Mouse (Mus musculus) G1E (cell line): ENCODE data around the gene Cct5. TPM values are rescaled to one million over a fixed set of nuclear protein-coding genes. Genes with fewer than 3 reads are reported as not detected.

Source experiments
- ATAC-seq: 2 replicates; pipeline ENCODE4 v1.8.0; 2016; ENCODE audit warnings: mild to moderate bottlenecking; ENCODE audit not compliant: insufficient number of reproducible peaks, poor library complexity, low FRiP score, severe bottlenecking; ENCODE audit errors: extremely low read depth
- DNase-seq: peaks from one replicate; pipeline ENCODE4 v3.0.0; 2012; ENCODE audit warnings: low spot score
- H3K27me3 ChIP-seq: 2 replicates; pipeline ENCODE4 v1.6.1; 2012; ENCODE audit warnings: mild to moderate bottlenecking, low read length, inconsistent platforms; ENCODE audit not compliant: insufficient read depth
- H3K36me3 ChIP-seq: replicated peaks from 2 replicates; pipeline ENCODE3; 2012; ENCODE audit warnings: mild to moderate bottlenecking, inconsistent platforms
- H3K4me1 ChIP-seq: 2 replicates; pipeline ENCODE4 v1.6.1; 2012; ENCODE audit warnings: low read depth, low read length, inconsistent platforms, mixed read lengths; ENCODE audit not compliant: insufficient read depth
- H3K4me3 ChIP-seq: 2 replicates; pipeline ENCODE4 v1.5.1; 2012; ENCODE audit warnings: low read depth, mild to moderate bottlenecking, inconsistent platforms, low read length, moderate library complexity, mixed read lengths
- H3K9me3 ChIP-seq: replicated peaks from 2 replicates; pipeline ENCODE4 v1.6.1; 2012; ENCODE audit warnings: inconsistent platforms
- CTCF ChIP-seq: IDR thresholded peaks from 2 replicates; pipeline ENCODE4 v1.5.1; 2012; ENCODE audit warnings: low read depth, low read length, inconsistent platforms, mixed read lengths
- GATA1 ChIP-seq: IDR thresholded peaks from 2 replicates; pipeline ENCODE4 v1.6.1; 2012; ENCODE audit warnings: borderline replicate concordance, low read length, inconsistent platforms, mixed read lengths
- GATA2 ChIP-seq: IDR thresholded peaks from 2 replicates; pipeline ENCODE4 v1.6.1; 2012; ENCODE audit warnings: low read depth, low read length, inconsistent platforms, borderline replicate concordance
- POLR2AphosphoS5 ChIP-seq: IDR thresholded peaks from 2 replicates; pipeline ENCODE4 v1.6.1; 2012; ENCODE audit warnings: low read depth, low read length, inconsistent platforms; ENCODE audit not compliant: insufficient replicate concordance
- TAL1 ChIP-seq: conservative IDR thresholded peaks from 2 replicates; pipeline ENCODE4 v1.6.1; 2012; ENCODE audit warnings: low read depth, low read length, inconsistent platforms, mixed read lengths
- polyA plus RNA-seq: library from polyadenylated mRNA; stranded (reverse); fragments of >175 nt; gene quantifications from 2 replicates; pipeline ENCODE4 v1.2.3, GENCODE M21; 2012
- total RNA-seq, 2 experiments: library from RNA; stranded (forward) in 1 of 2; stranded (reverse) in 1 of 2; fragments of 200-1000 nt in 1 of 2; fragments of >200 nt in 1 of 2; fragmentation: Nextera tagmentation in 1 of 2; gene quantifications; 2 replicates each; pipeline ENCODE4 v1.2.3; 2014 to 2017

Gene Cct5
- total and polyA plus RNA-seq, 3 experiments = 44.6 to 548 (median 497) TPM

- Histone ChIP-seq H3K36me3 (no peaks in the 10 kb centered on the region), H3K9me3 (no peaks in the 10 kb centered on the region), H3K4me1 (no peaks in the 10 kb centered on the region), H3K4me3 (no peak overlapping the region), H3K27me3 (peaks cover 11% of the 10 kb centered on the region)
- ATAC-seq = no peak
- TF ChIP-seq TAL1 (no peak), GATA1 (no peak), GATA2 (no peak), CTCF (no peak), POLR2AphosphoS5 (no peak)
- no peak for DNase-seq
These were observed 33.0 kb upstream of the Cct5 start for GRCm38 (mm10) chr15:31634582-31634981.

- H3K4me3 ChIP-seq = no peak overlapping the region
- no peaks in the 10 kb centered on the region for H3K36me3 ChIP-seq
- H3K9me3 ChIP-seq = no peaks in the 10 kb centered on the region
- peaks cover 13% of the 10 kb centered on the region for H3K27me3 ChIP-seq
- ATAC-seq (no peak), DNase-seq (no peak)
- TF ChIP-seq CTCF (no peak), POLR2AphosphoS5 (no peak), TAL1 (no peak), GATA1 (no peak), GATA2 (no peak)
- no peaks in the 10 kb centered on the region for H3K4me1 ChIP-seq
These were observed 30.9 kb upstream of the Cct5 start for GRCm38 (mm10) chr15:31632478-31632877.

- ATAC-seq = no peak
- Histone ChIP-seq H3K9me3 (no peaks in the 10 kb centered on the region), H3K4me1 (no peaks in the 10 kb centered on the region), H3K27me3 (peaks cover 13% of the 10 kb centered on the region), H3K4me3 (no peak overlapping the region), H3K36me3 (no peaks in the 10 kb centered on the region)
- DNase-seq = no peak
- no peak for TF ChIP-seq CTCF
- no peak for TF ChIP-seq POLR2AphosphoS5
- TF ChIP-seq TAL1 = no peak
- TF ChIP-seq GATA2 = no peak
- no peak for TF ChIP-seq GATA1
These were observed 29.8 kb upstream of the Cct5 start for GRCm38 (mm10) chr15:31631396-31631858.

DNA sequence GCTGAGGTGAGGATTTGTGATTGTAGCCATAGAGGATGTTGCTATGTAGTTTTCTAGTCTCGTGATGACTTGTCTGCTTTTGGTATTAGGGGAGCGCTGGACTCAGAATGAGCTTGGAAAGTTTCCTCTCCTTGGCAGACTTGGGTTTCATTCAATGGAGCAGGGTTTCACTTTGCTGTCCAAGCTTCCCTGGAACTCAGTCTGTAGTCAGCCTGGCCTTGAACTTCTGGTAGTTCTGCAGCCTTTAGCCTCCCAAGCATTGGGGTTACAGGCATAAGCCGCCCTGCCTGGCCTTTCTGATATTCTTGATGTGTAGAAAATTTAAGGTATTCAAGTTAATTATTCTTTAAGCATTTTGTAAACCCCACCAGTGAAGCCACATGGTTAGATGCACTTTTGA is 28.0 kb upstream of the Cct5 start:
- Histone ChIP-seq H3K9me3 (no peaks in the 10 kb centered on the region), H3K4me1 (no peaks in the 10 kb centered on the region), H3K4me3 (no peak overlapping the region), H3K27me3 (peaks cover 13% of the 10 kb centered on the region), H3K36me3 (no peaks in the 10 kb centered on the region)
- TF ChIP-seq POLR2AphosphoS5 (no peak), GATA2 (no peak), GATA1 (no peak), CTCF (no peak), TAL1 (no peak)
- ATAC-seq (no peak), DNase-seq (no peak)

DNA sequence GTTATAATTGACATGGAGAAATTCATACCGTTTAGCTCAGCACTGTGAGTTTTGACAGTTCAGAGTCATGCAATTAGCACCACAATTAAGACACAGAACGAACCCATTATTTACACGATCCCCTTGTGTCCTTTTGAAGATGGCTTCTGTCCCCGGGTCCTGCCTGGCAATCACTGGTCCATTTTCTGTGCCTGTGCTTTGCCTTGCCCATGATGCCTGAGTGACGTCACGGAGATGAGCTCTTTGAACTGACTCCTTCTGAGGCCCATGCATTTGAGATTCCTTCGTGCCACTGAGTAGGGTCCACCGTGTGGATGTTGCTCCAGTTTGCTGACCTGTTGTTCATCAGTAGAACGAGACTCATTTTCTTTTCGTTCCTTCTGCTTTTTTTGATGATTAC is 26.6 kb upstream of the Cct5 start:
- no peaks in the 10 kb centered on the region for H3K36me3 ChIP-seq
- ATAC-seq = no peak
- H3K27me3 ChIP-seq = peaks cover 13% of the 10 kb centered on the region
- H3K4me1 ChIP-seq = no peaks in the 10 kb centered on the region
- no peak for DNase-seq
- no peak for TF ChIP-seq TAL1
- no peak for TF ChIP-seq CTCF
- no peak overlapping the region for H3K4me3 ChIP-seq
- no peaks in the 10 kb centered on the region for H3K9me3 ChIP-seq

DNA sequence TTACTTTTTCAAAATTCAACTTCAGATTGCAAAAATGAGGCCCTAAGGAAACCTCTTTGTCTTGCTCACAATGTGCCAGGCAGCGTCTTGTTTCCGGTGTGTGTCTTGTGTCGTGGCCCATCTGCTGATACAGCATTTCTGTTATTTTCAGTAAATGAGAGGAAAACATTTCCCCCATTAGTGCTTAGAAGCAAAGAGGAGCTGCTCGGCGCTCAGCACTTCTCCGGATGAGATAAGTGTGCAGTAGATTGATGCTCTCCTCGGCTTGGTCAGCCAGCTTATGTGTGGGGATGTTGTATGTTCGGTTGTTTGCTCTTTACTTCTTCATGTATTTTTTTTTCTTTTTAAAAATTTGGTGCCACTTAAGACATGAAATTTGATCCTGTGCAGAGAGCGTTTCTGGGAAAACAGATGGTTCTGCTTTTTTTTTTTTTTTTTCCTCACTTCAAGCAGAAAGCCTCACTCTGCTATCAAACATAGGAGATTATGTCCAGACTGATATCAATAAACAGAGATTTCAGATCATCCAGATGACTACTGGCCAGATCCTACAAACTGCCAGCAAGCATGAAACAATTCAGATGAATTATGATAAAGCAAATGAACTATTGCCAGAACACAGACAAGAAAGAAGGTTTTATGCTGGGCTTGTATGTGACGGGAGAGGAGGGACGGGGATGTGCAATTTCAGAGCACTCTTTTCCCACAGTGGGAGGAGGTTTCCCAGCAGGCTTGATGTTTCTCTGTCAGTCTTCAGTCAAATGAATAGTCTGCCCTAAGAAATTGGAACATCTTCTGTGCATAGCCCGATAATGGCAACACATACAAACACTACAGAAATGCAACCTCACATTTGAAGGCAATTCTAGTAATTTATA is 25.9 kb upstream of the Cct5 start:
- TF ChIP-seq POLR2AphosphoS5 (no peak), CTCF (no peak), GATA2 (no peak), TAL1 (no peak), GATA1 (no peak)
- Histone ChIP-seq H3K4me1 (no peaks in the 10 kb centered on the region), H3K4me3 (no peak overlapping the region), H3K9me3 (no peaks in the 10 kb centered on the region), H3K36me3 (no peaks in the 10 kb centered on the region), H3K27me3 (peaks cover 12% of the 10 kb centered on the region)
- ATAC-seq (no peak), DNase-seq (no peak)
